25 mouse cellular contexts compared by ENCODE assay signal in genomic region chr2:75819796-75820195, GRCm38 (mm10).
"Had no signal": no experiment of that assay in that cellular context is flagged by ENCODE, and none has a peak within 500 bp of the region (broad histone marks: within the 10 kb centered on the region; RNA-seq: fewer than 3 reads in every experiment).

No protein-coding gene starts in this region.

- H3K27me3 ChIP-seq: embryonic facial prominence, embryonic 12.5 days; embryonic facial prominence, embryonic 13.5 days; embryonic facial prominence, embryonic 15.5 days; forebrain, embryonic 12.5 days; forebrain, embryonic 13.5 days; forebrain, embryonic 15.5 days had no signal

- H3K4me3 ChIP-seq: embryonic facial prominence, embryonic 10.5 days; embryonic facial prominence, embryonic 12.5 days; embryonic facial prominence, embryonic 13.5 days; embryonic facial prominence, embryonic 15.5 days; erythroblast, embryonic 14.5 days; forebrain, embryonic 10.5 days; forebrain, embryonic 12.5 days; forebrain, embryonic 13.5 days; forebrain, embryonic 15.5 days; gastrocnemius, adult 2 months; heart, adult 2 months had no signal

- DNase-seq: cerebellum, adult 2 months; cerebellum, adult 8-10 months; cerebellum, adult 9-10 months; cerebellum, adult 9-11 months; cerebellum, postnatal 10 days; cerebellum, postnatal 14 days; cerebellum, postnatal 25 days; cerebellum, postnatal 36 days; embryo, embryonic 11 days; forebrain, postnatal 0 days; gastrocnemius, adult 2 months; gastrocnemius, postnatal 10 days; gastrocnemius, postnatal 14 days; gastrocnemius, postnatal 25 days; gastrocnemius, postnatal 36 days; heart, adult 2 months had no signal

- H3K36me3 ChIP-seq: embryonic facial prominence, embryonic 10.5 days; embryonic facial prominence, embryonic 12.5 days; embryonic facial prominence, embryonic 13.5 days; embryonic facial prominence, embryonic 15.5 days; forebrain, embryonic 10.5 days; forebrain, embryonic 12.5 days; forebrain, embryonic 15.5 days had no signal

- H3K4me1 ChIP-seq: embryonic facial prominence, embryonic 13.5 days; embryonic facial prominence, embryonic 15.5 days; forebrain, embryonic 12.5 days; forebrain, embryonic 13.5 days; forebrain, embryonic 15.5 days had no signal

- H3K9me3 ChIP-seq: embryonic facial prominence, embryonic 10.5 days; embryonic facial prominence, embryonic 12.5 days; embryonic facial prominence, embryonic 13.5 days; embryonic facial prominence, embryonic 15.5 days; forebrain, embryonic 10.5 days; forebrain, embryonic 12.5 days; forebrain, embryonic 13.5 days; forebrain, embryonic 15.5 days had no signal

- H3K27ac ChIP-seq: embryonic facial prominence, embryonic 10.5 days; embryonic facial prominence, embryonic 12.5 days; embryonic facial prominence, embryonic 13.5 days; embryonic facial prominence, embryonic 15.5 days; forebrain, embryonic 10.5 days; forebrain, embryonic 12.5 days; forebrain, embryonic 13.5 days; forebrain, embryonic 15.5 days; gastrocnemius, adult 2 months; heart, adult 2 months had no signal
